Mouse (Mus musculus): Measurements from ENCODE around the gene Elfn2. TPM values are rescaled to one million over a fixed set of nuclear protein-coding genes. Genes with fewer than 3 reads are reported as not detected.

The Elfn2 gene
- polyA plus RNA-seq, 1 experiment from 2014 or later, result 1.7 TPM

DNA sequence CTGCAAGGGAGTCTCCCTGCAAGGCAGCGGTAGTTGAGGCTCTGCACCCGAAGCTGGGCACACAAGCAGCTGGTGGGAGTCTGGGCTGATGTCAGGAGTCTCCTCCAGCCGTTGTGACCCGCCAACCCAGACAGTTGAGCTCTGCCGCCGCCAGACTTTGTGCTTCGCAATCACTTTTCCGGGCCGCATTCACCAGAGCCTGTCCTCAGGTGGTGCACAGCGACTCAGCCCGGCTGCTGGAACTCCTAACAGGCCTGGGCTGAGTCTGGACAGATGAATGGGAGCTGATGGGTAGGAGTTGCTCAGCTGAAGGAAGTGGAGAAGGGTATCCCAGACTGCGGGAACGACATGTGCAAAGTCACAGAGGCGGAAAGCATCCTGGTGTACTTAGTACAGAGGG is 845 bp upstream of the Elfn2 start:
- no peak for ATAC-seq
- Histone ChIP-seq H3K36me3 (ENCODE audit: poor library complexity, severe bottlenecking) (no peaks in the 10 kb centered on the region), H3K9me3 (replicated peaks) (no peaks in the 10 kb centered on the region), H3K4me2 (peak overlapping the region; percentile 95), H3K4me3 (peak overlapping the region; percentile 61), H3K9ac (no peak overlapping the region), H3K27me3 (peaks cover 62% of the 10 kb centered on the region), H3K4me1 (peaks cover 36% of the 10 kb centered on the region), H3K27ac (no peak overlapping the region)
- 6% methylated on average over 14 of the region's 14 CpGs for WGBS

DNA sequence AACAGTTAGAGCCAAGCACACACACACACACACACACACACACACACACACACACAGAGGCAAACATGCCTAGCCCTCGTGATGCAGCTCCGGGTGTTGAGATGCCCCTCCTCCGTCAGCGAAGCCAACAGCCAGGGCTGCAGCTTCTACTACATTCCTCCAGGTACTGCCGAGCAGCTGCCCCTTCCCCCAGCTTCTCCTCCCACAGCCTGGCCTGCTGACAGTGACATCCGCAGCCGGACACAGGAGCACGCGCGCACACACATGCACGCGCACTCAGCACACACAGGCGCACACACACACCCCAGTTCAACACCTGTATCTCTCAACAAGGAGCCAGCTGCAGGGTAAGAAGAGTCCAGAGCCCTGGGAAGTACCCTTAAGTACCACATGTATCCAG is 1.6 kb downstream of the Elfn2 start:
- Histone ChIP-seq H3K27ac (no peak overlapping the region), H3K27me3 (peaks cover 87% of the 10 kb centered on the region), H3K4me1 (peaks cover 55% of the 10 kb centered on the region), H3K9ac (peak overlapping the region; percentile 46), H3K4me2 (peak overlapping the region; percentile 95), H3K36me3 (ENCODE audit: poor library complexity, severe bottlenecking) (no peaks in the 10 kb centered on the region), H3K9me3 (replicated peaks) (no peaks in the 10 kb centered on the region), H3K4me3 (peak overlapping the region; percentile 61)
- 52% methylated on average over 13 of the region's 13 CpGs for WGBS
- ATAC-seq, result no peak

DNA sequence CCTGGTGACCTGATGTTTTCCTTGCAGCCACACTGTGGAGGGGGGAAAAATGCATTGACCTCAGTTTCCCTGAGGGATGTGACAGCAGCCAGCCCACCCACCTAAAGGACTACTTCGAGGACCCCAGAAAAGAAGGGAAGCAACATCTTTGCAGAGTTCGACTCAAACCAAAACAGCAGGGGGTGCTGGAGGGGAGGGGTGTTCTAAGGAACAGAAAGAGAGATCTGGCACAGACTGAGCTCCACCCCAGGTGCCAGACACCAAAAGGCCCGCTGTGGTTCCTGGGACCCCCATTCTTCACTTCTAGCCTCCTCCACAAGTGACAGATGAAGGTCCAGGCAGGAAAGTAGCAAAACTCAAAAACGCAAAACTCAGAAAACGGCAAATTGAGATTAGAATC is 2.7 kb downstream of the Elfn2 start:
- Histone ChIP-seq H3K27ac (no peak overlapping the region), H3K4me1 (peaks cover 66% of the 10 kb centered on the region), H3K4me3 (no peak overlapping the region), H3K4me2 (no peak overlapping the region), H3K9ac (no peak overlapping the region), H3K9me3 (replicated peaks) (no peaks in the 10 kb centered on the region), H3K36me3 (ENCODE audit: poor library complexity, severe bottlenecking) (no peaks in the 10 kb centered on the region), H3K27me3 (peaks cover 95% of the 10 kb centered on the region)
- WGBS, result 52% methylated on average over 5 of the region's 5 CpGs
- no peak for ATAC-seq

DNA sequence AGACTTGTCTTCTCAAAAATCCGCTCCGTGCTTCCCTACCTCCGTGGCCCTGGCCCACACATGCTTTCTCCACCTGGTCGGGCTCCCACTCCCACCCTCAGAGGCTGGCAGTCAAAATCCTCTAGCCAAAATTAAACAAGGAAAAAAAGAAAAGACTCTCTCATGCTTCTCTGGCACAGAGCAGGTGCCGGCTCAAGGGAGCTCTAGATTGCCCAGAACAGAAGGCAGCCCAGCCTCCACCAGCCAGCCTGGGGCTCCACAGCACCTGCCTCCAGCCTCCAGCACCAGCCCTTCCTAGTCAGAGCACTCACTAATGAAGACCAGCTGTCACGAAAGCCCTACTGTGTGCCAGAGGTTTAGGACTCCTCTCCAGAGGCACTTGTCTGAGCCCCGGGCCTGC is 4.8 kb downstream of the Elfn2 start:
- Histone ChIP-seq H3K27me3 (peaks cover 76% of the 10 kb centered on the region), H3K27ac (peak overlapping the region; percentile 14; the same call in 1 of the 2 replicates), H3K36me3 (ENCODE audit: poor library complexity, severe bottlenecking) (no peaks in the 10 kb centered on the region), H3K9ac (no peak overlapping the region), H3K4me3 (no peak overlapping the region), H3K9me3 (replicated peaks) (no peaks in the 10 kb centered on the region), H3K4me2 (no peak overlapping the region), H3K4me1 (peaks cover 69% of the 10 kb centered on the region)
- WGBS, result 84% methylated on average over 7 of the region's 7 CpGs
- no peak for ATAC-seq

DNA sequence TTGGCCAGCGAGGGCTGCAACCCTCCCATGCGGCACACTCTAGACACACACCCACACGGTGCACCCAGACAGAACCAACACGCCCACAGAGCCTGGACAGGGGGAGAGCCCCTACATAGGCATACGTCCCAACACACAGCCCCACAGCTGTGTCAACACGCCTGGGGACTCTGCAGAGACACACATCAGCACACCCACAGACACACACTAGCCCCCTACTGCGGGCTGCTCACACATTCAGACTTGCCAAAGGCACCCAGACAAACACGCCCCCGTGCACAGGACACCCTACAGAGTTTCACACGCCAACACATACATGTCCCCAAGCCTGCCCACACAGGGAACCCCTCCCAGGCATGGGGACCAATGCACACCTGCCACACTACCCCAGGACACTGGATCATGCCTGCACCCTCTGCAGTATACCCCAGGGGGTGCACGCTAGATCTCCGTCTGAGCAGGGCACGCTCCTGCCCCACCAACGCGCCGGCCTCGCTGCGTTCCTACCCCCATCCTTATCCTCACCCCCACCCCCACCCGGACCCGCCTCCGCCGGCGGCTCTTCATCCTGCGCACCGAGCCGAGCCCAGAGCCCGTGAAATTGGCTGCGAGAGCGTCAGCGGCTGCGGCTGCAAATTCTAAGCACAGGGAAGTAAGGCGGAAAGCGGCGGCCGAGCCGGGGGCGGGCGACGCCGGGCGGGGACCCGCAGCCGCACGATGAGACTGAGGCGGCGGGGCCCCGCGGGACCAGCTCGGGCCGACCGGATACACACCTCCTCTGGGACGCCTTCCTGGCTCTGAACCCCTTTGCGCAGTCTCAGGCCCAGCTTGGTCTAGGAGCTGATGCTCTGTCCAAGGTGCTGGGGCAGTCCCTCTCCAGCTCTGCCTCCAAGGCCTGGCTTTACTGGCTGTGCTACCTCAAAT is 6.0 kb downstream of the Elfn2 start:
- peak; percentile 33; the same call in 1 of the 2 replicates for ATAC-seq
- Histone ChIP-seq H3K4me1 (peaks cover 57% of the 10 kb centered on the region), H3K4me2 (peak overlapping the region; percentile 60), H3K4me3 (peak overlapping the region; percentile 28), H3K36me3 (ENCODE audit: poor library complexity, severe bottlenecking) (no peaks in the 10 kb centered on the region), H3K9ac (peak overlapping the region; percentile 57), H3K27ac (no peak overlapping the region), H3K9me3 (replicated peaks) (no peaks in the 10 kb centered on the region), H3K27me3 (peaks cover 64% of the 10 kb centered on the region)
- 9% methylated on average over 50 of the region's 53 CpGs for WGBS

DNA sequence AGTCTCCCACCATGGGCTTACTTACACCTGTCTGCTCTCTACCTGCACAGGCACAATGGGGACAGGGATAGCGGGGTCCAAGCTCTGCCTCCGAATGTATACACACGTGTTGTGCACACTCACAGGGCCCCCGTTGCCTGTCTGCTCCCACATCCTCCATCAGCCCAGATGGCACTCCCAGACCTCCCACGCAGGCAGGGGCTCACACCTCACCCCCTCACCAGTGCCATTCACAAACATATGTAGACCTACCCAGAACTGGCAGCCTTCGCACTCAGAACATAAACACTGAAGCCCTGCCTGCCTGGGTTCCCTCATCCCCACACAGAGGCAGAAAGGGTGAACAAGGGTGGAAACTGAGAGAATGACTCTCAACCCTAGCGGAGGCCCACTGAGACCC is 6.6 kb downstream of the Elfn2 start:
- ATAC-seq, result 0 out of 2 replicates have a peak, but pooled peaks have one; percentile 11
- Histone ChIP-seq H3K4me3 (0 out of 2 replicates have a peak overlapping the region, but pooled peaks have one; percentile 28), H3K9ac (no peak overlapping the region), H3K36me3 (ENCODE audit: poor library complexity, severe bottlenecking) (no peaks in the 10 kb centered on the region), H3K9me3 (replicated peaks) (no peaks in the 10 kb centered on the region), H3K27me3 (peaks cover 58% of the 10 kb centered on the region), H3K27ac (no peak overlapping the region), H3K4me1 (peaks cover 55% of the 10 kb centered on the region), H3K4me2 (peak overlapping the region; percentile 60; the same call in 1 of the 2 replicates)
- WGBS, result 63% methylated on average over 7 of the region's 7 CpGs

DNA sequence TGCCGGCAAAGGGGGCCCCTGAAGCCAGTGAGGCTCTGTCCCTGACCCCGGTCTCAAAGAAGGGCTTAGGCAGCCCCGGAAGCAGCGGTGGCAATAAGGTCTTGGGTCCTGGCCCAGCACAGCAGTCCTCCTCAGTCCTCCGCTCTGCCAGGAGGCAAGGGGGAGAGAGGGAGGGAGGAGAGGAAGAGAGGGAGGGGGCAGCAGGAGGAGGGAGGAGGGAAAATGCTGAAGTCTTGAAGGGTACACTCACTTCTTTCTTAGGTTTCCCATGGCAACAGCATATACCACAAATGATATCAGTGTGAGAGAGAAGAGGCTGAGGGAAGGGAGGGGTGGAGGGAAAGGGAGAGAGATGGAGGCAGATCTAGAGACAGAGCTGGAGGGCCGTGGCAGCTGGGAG is 7.9 kb downstream of the Elfn2 start:
- Histone ChIP-seq H3K9me3 (replicated peaks) (no peaks in the 10 kb centered on the region), H3K27me3 (peaks cover 45% of the 10 kb centered on the region), H3K9ac (no peak overlapping the region), H3K27ac (peak overlapping the region; percentile 57), H3K36me3 (ENCODE audit: poor library complexity, severe bottlenecking) (no peaks in the 10 kb centered on the region), H3K4me1 (peaks cover 52% of the 10 kb centered on the region), H3K4me3 (no peak overlapping the region), H3K4me2 (peak overlapping the region; percentile 33)
- 36% methylated on average over 6 of the region's 6 CpGs for WGBS
- ATAC-seq, result peak; percentile 72

DNA sequence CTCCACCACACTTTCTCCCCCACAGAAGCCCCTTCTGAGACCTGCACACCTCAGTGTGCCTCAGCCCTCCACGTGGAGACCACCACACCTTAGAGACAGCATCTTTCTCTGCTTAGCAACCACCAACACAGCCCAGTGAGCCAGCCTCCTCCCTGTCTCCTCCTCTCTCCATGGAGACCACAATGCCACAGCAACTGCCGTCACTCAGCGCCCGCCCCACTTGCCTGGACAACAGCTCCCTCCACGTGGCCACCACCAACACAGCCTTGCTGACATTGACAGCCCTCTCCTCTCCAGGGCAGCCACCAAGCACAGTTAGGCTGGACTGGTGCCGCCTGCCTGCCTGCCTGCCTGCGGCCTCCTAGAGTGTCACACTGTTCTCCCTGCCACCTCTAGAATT is 8.8 kb downstream of the Elfn2 start:
- peaks cover 49% of the 10 kb centered on the region for H3K4me1 ChIP-seq
- H3K9ac ChIP-seq, result no peak overlapping the region
- WGBS, result 19% methylated on average over 7 of the region's 7 CpGs

DNA sequence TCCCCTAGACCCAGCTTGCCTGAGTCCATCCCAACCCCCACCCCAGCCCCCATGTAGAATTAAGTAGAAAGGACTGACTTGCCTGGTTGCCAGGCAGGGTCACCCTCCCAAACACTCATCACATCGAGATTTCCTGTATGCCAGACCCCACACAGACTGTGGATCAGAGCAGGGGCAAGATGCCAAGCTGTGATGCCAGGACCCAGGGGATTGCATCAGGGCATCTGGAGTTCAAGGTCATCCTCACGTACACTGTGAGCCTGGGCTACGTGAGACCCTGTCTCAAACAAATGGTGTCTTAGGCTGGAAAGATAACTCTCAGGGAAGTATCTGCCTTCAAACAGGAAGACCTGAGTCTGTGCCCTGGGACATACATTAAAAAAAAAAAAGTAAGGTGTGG is 11.9 kb downstream of the Elfn2 start:
- Histone ChIP-seq H3K27me3 (peaks cover 5% of the 10 kb centered on the region), H3K9ac (no peak overlapping the region), H3K36me3 (ENCODE audit: poor library complexity, severe bottlenecking) (no peaks in the 10 kb centered on the region), H3K4me1 (peaks cover 34% of the 10 kb centered on the region), H3K4me2 (no peak overlapping the region), H3K9me3 (replicated peaks) (no peaks in the 10 kb centered on the region), H3K4me3 (no peak overlapping the region), H3K27ac (no peak overlapping the region)
- 60% methylated on average over 3 of the region's 3 CpGs for WGBS
- no peak for ATAC-seq

More for the DNA sequence above, 8.8 kb downstream of the Elfn2 start:
- H3K9me3 ChIP-seq (replicated peaks), result no peaks in the 10 kb centered on the region
- peaks cover 36% of the 10 kb centered on the region for H3K27me3 ChIP-seq
- peak overlapping the region; percentile 57 for H3K27ac ChIP-seq
- peak overlapping the region; percentile 33; the same call in 1 of the 2 replicates for H3K4me2 ChIP-seq
- ATAC-seq, result peak; percentile 37
- H3K4me3 ChIP-seq, result no peak overlapping the region
- no peaks in the 10 kb centered on the region for H3K36me3 ChIP-seq (ENCODE audit: poor library complexity, severe bottlenecking)

DNA sequence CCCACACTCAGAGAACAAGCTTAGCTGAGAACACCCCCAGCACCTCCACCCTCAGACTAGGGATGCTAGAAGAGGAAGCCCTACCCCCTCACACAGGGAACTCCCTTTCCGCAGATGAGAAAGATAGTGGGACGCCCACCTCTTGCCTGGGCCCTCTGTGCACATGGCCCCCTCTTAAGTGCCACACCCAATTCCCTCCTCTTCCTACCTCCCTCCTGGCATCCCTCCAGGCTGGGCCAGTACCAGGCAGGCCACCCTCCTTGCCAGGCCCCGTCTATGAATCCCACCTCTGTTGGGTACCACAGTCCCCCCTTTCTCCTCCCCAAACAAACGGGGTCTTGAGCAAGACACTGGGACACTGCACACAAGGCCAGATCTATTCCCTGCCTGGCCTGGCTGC is 13.7 kb downstream of the Elfn2 start:
- ATAC-seq, result no peak
- Histone ChIP-seq H3K36me3 (ENCODE audit: poor library complexity, severe bottlenecking) (no peaks in the 10 kb centered on the region), H3K9me3 (replicated peaks) (no peaks in the 10 kb centered on the region), H3K4me1 (peaks cover 16% of the 10 kb centered on the region), H3K27ac (no peak overlapping the region), H3K27me3 (no peaks in the 10 kb centered on the region), H3K9ac (no peak overlapping the region), H3K4me2 (no peak overlapping the region), H3K4me3 (no peak overlapping the region)
- WGBS, result 60% methylated on average over 4 of the region's 4 CpGs

DNA sequence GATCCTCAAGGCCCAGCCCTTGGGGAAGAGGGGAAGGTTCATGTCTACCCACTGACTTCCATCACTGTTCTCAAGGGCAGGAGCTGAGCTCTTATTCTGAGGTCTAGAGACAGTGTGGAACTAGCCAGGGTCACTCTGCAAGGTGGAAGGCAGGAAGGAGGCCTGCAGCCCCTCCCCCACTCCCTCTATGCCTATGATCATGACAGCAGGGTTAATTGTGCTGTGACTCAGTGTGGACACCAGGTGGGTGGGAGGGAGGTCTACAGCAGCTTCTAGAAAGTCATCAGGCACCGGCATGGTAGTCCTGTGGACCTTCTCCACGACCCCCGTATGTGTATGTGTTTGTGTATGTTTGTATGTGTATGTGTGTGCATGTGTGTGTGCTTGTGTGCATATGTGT is 14.6 kb downstream of the Elfn2 start:
- WGBS, result 84% methylated on average over 3 of the region's 3 CpGs
- no peak overlapping the region for H3K9ac ChIP-seq
- H3K4me1 ChIP-seq, result peaks cover 16% of the 10 kb centered on the region
- no peaks in the 10 kb centered on the region for H3K27me3 ChIP-seq
- no peaks in the 10 kb centered on the region for H3K36me3 ChIP-seq (ENCODE audit: poor library complexity, severe bottlenecking)
- no peak for ATAC-seq
- no peaks in the 10 kb centered on the region for H3K9me3 ChIP-seq (replicated peaks)
- no peak overlapping the region for H3K4me2 ChIP-seq
- no peak overlapping the region for H3K27ac ChIP-seq
- H3K4me3 ChIP-seq, result no peak overlapping the region

DNA sequence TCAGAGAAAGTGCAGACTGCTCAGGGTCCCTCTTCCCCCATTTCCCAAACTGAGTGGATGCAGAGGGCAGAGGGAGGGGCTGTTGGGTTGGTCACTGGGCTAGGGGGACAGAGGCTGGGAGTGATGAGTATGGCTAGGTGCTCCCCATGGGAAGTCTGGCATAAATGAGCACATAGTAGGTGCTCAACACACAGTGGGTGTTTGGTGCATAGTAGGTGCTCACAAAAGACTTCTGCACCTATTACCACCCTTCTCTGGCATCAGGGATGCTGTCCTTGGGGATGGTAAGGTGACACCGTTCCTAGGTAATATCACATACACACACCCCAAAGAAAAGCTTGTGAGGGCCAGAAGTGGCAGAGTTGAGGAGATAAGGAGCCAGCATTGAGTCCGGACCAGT is 18.2 kb downstream of the Elfn2 start:
- H3K4me3 ChIP-seq, result no peak overlapping the region
- no peaks in the 10 kb centered on the region for H3K36me3 ChIP-seq (ENCODE audit: poor library complexity, severe bottlenecking)
- H3K4me1 ChIP-seq, result peaks cover 42% of the 10 kb centered on the region
- ATAC-seq, result no peak
- H3K9me3 ChIP-seq (replicated peaks), result no peaks in the 10 kb centered on the region
- no peak overlapping the region for H3K9ac ChIP-seq
- H3K27me3 ChIP-seq, result 0 out of 2 replicates have a peak, but pooled peaks cover 3% of the 10 kb centered on the region
- no peak overlapping the region for H3K4me2 ChIP-seq
- H3K27ac ChIP-seq, result no peak overlapping the region
- WGBS, result 68% methylated on average over 2 of the region's 2 CpGs

Measured in forebrain, embryonic 13.5 days (tissue).